Mouse (Mus musculus): ENCODE results near the gene Def8.

- TF ChIP-seq CTCF (IDR thresholded peaks at IDR 0.05; ENCODE audit: low read depth, low read length) (no peak), POLR2A (IDR thresholded peaks at IDR 0.05; ENCODE audit: extremely low read depth, insufficient read depth, low read length) (no peak)
These were observed 55.3 kb downstream of the Def8 start for GRCm38 (mm10) chr8:123478456-123479218.

Measured in liver, adult 2 months (tissue).